Mouse (Mus musculus): ENCODE data around the gene Mpv17l. TPM values are rescaled to one million over a fixed set of nuclear protein-coding genes. Genes with fewer than 3 reads are reported as not detected.

Mpv17l gene
- polyA plus RNA-seq, 1 experiment, result 0.88 TPM

- Histone ChIP-seq H3K4me3 (no peak overlapping the region), H3ac (ENCODE audit: control insufficient read depth, insufficient read length) (no peak overlapping the region), H3K4me2 (ENCODE audit: low read depth) (no peak overlapping the region), H3K36me3 (ENCODE audit: control insufficient read depth, insufficient read depth) (no peaks in the 10 kb centered on the region), H3K27me3 (ENCODE audit: control insufficient read depth, insufficient read depth, insufficient read length) (no peaks in the 10 kb centered on the region), H3K79me2 (ENCODE audit: control insufficient read depth, insufficient read depth) (no peaks in the 10 kb centered on the region)
- no peak for TF ChIP-seq CEBPB (IDR thresholded peaks at IDR 0.05; ENCODE audit: insufficient read depth, poor library complexity, severe bottlenecking)
- TF ChIP-seq POLR2A (IDR thresholded peaks at IDR 0.05; ENCODE audit: insufficient read length, low read depth), result no peak
- no peak for TF ChIP-seq TCF12 (IDR thresholded peaks at IDR 0.05; ENCODE audit: insufficient read depth, poor library complexity, severe bottlenecking)
- TF ChIP-seq MYOG (IDR thresholded peaks at IDR 0.05; ENCODE audit: control insufficient read depth in 1 of 3, insufficient read depth in 1 of 3, insufficient read length in 2 of 3, low read depth in 2 of 3), result no peak
- TF ChIP-seq MYOD1 (IDR thresholded peaks at IDR 0.05; ENCODE audit: control insufficient read depth in 1 of 3, insufficient read length in 2 of 3, low read depth in 2 of 3), result no peak
- TF ChIP-seq TCF3 (IDR thresholded peaks at IDR 0.05; ENCODE audit: insufficient read length, low read depth), result no peak
- TF ChIP-seq MAX (IDR thresholded peaks at IDR 0.05; ENCODE audit: low read depth), result no peak
- TF ChIP-seq USF1 (IDR thresholded peaks at IDR 0.05; ENCODE audit: low read depth), result no peak
- no peak for TF ChIP-seq SRF (IDR thresholded peaks at IDR 0.05; ENCODE audit: control insufficient read depth, insufficient read length, low read depth)
- no peak for TF ChIP-seq REST (IDR thresholded peaks at IDR 0.05; ENCODE audit: insufficient read depth, insufficient read length)
- no peak for TF ChIP-seq E2F4 (IDR thresholded peaks at IDR 0.05; ENCODE audit: insufficient read depth)
- TF ChIP-seq POLR2AphosphoS2 (IDR thresholded peaks at IDR 0.05; ENCODE audit: insufficient read length, low read depth), result no peak
Observed at GRCm38 (mm10) chr16:13927456-13928075, 24.6 kb downstream of the Mpv17l start.

GRCm38 (mm10) chr16:13940139-13940846, 37.3 kb downstream of the Mpv17l start:
- Histone ChIP-seq H3ac (ENCODE audit: control insufficient read depth, insufficient read length) (no peak overlapping the region), H3K4me2 (ENCODE audit: low read depth) (no peak overlapping the region), H3K79me2 (ENCODE audit: control insufficient read depth, insufficient read depth) (no peaks in the 10 kb centered on the region), H3K4me3 (no peak overlapping the region), H3K36me3 (ENCODE audit: control insufficient read depth, insufficient read depth) (no peaks in the 10 kb centered on the region), H3K27me3 (ENCODE audit: control insufficient read depth, insufficient read depth, insufficient read length) (no peaks in the 10 kb centered on the region)
- TF ChIP-seq TCF3 (IDR thresholded peaks at IDR 0.05; ENCODE audit: insufficient read length, low read depth) (no peak), TCF12 (IDR thresholded peaks at IDR 0.05; ENCODE audit: insufficient read depth, poor library complexity, severe bottlenecking) (no peak)

- TF ChIP-seq POLR2AphosphoS2 (IDR thresholded peaks at IDR 0.05; ENCODE audit: insufficient read length, low read depth), result no peak
- no peak for TF ChIP-seq MYOD1 (IDR thresholded peaks at IDR 0.05; ENCODE audit: control insufficient read depth in 1 of 3, insufficient read length in 2 of 3, low read depth in 2 of 3)
- TF ChIP-seq USF1 (IDR thresholded peaks at IDR 0.05; ENCODE audit: low read depth), result no peak
- TF ChIP-seq REST (IDR thresholded peaks at IDR 0.05; ENCODE audit: insufficient read depth, insufficient read length), result no peak
- no peak for TF ChIP-seq TCF3 (IDR thresholded peaks at IDR 0.05; ENCODE audit: insufficient read length, low read depth)
- no peak for TF ChIP-seq TCF12 (IDR thresholded peaks at IDR 0.05; ENCODE audit: insufficient read depth, poor library complexity, severe bottlenecking)
- no peak for TF ChIP-seq POLR2A (IDR thresholded peaks at IDR 0.05; ENCODE audit: insufficient read length, low read depth)
- TF ChIP-seq MAX (IDR thresholded peaks at IDR 0.05; ENCODE audit: low read depth), result no peak
- no peak for TF ChIP-seq CEBPB (IDR thresholded peaks at IDR 0.05; ENCODE audit: insufficient read depth, poor library complexity, severe bottlenecking)
- no peak for TF ChIP-seq MYOG (IDR thresholded peaks at IDR 0.05; ENCODE audit: control insufficient read depth in 1 of 3, insufficient read depth in 1 of 3, insufficient read length in 2 of 3, low read depth in 2 of 3)
- TF ChIP-seq SRF (IDR thresholded peaks at IDR 0.05; ENCODE audit: control insufficient read depth, insufficient read length, low read depth), result no peak
- no peak overlapping the region for H3ac ChIP-seq (ENCODE audit: control insufficient read depth, insufficient read length)
- H3K4me2 ChIP-seq (ENCODE audit: low read depth), result no peak overlapping the region
- no peak overlapping the region for H3K4me3 ChIP-seq
- H3K27me3 ChIP-seq (ENCODE audit: control insufficient read depth, insufficient read depth, insufficient read length), result no peaks in the 10 kb centered on the region
- H3K36me3 ChIP-seq (ENCODE audit: control insufficient read depth, insufficient read depth), result no peaks in the 10 kb centered on the region
- no peaks in the 10 kb centered on the region for H3K79me2 ChIP-seq (ENCODE audit: control insufficient read depth, insufficient read depth)
Observed at GRCm38 (mm10) chr16:13940847-13941395, 38.0 kb downstream of the Mpv17l start.

- TF ChIP-seq MYOD1 (IDR thresholded peaks at IDR 0.05; ENCODE audit: control insufficient read depth in 1 of 3, insufficient read length in 2 of 3, low read depth in 2 of 3), result no peak
- no peaks in the 10 kb centered on the region for H3K27me3 ChIP-seq (ENCODE audit: control insufficient read depth, insufficient read depth, insufficient read length)
- no peak overlapping the region for H3ac ChIP-seq (ENCODE audit: control insufficient read depth, insufficient read length)
- H3K4me2 ChIP-seq (ENCODE audit: low read depth), result peak overlapping the region; percentile 25
- H3K79me2 ChIP-seq (ENCODE audit: control insufficient read depth, insufficient read depth), result no peaks in the 10 kb centered on the region
- no peaks in the 10 kb centered on the region for H3K36me3 ChIP-seq (ENCODE audit: control insufficient read depth, insufficient read depth)
- H3K4me3 ChIP-seq, result no peak overlapping the region
Observed at GRCm38 (mm10) chr16:13944178-13944577, 41.2 kb downstream of the Mpv17l start.

GRCm38 (mm10) chr16:13944752-13945151, 41.8 kb downstream of the Mpv17l start:
- Histone ChIP-seq H3K27me3 (ENCODE audit: control insufficient read depth, insufficient read depth, insufficient read length) (no peaks in the 10 kb centered on the region), H3K4me2 (ENCODE audit: low read depth) (peak overlapping the region; percentile 25), H3K36me3 (ENCODE audit: control insufficient read depth, insufficient read depth) (no peaks in the 10 kb centered on the region), H3ac (ENCODE audit: control insufficient read depth, insufficient read length) (no peak overlapping the region), H3K4me3 (no peak overlapping the region), H3K79me2 (ENCODE audit: control insufficient read depth, insufficient read depth) (no peaks in the 10 kb centered on the region)
- TF ChIP-seq REST (IDR thresholded peaks at IDR 0.05; ENCODE audit: insufficient read depth, insufficient read length) (no peak), MYOG (IDR thresholded peaks at IDR 0.05; ENCODE audit: control insufficient read depth in 1 of 3, insufficient read depth in 1 of 3, insufficient read length in 2 of 3, low read depth in 2 of 3) (peak in 1 of 3 experiments; percentile 50)

All from myocyte (in vitro differentiated cells).